Mouse (Mus musculus) lung, postnatal 0 days (tissue): ENCODE results near the gene Ergic1. TPM values are rescaled to one million over a fixed set of nuclear protein-coding genes. Genes with fewer than 3 reads are reported as not detected.
A peak's percentile ranks its signal among the peaks of the same experiment; 100 is the strongest.

Experiments used
- ATAC-seq: fragments of 200-750 bp; cut with Nextera tagmentation; 2 replicates; pipeline ENCODE4 v1.8.0; 2017; ENCODE audit warnings: moderate library complexity
- DNase-seq: peaks from one replicate; pipeline ENCODE4 v3.0.0-alpha.2; 2016; ENCODE audit warnings: low spot score
- H3K27ac ChIP-seq: fragments of 300-500 bp; sonication (generic); 2 replicates; pipeline ENCODE4 v1.5.1; 2014; ENCODE audit warnings: antibody characterized with exemption, mild to moderate bottlenecking, low read length, mixed read lengths
- H3K27me3 ChIP-seq: fragments of 300-500 bp; sonication (generic); replicated peaks from 2 replicates; pipeline ENCODE4 v1.6.1; 2014; ENCODE audit warnings: low read length, mixed read lengths; ENCODE audit not compliant: insufficient read depth
- H3K36me3 ChIP-seq: fragments of 300-500 bp; sonication (generic); 2 replicates; pipeline ENCODE4 v1.6.1; 2014; ENCODE audit warnings: low read length, mixed read lengths; ENCODE audit not compliant: insufficient read depth
- H3K4me1 ChIP-seq: fragments of 300-500 bp; sonication (generic); 2 replicates; pipeline ENCODE4 v1.6.1; 2014; ENCODE audit warnings: antibody characterized with exemption, low read depth, low read length, mixed read lengths; ENCODE audit not compliant: insufficient read depth
- H3K4me2 ChIP-seq: fragments of 300-500 bp; sonication (generic); replicated peaks from 2 replicates; pipeline ENCODE4 v1.6.1; 2014; ENCODE audit warnings: low read depth, mild to moderate bottlenecking, low read length, moderate library complexity, mixed read lengths
- H3K4me3 ChIP-seq: fragments of 300-500 bp; sonication (generic); 2 replicates; pipeline ENCODE4 v1.5.1; 2014; ENCODE audit warnings: low read depth, low read length
- H3K9ac ChIP-seq: fragments of 300-500 bp; sonication (generic); replicated peaks from 2 replicates; pipeline ENCODE4 v1.6.1; 2014; ENCODE audit warnings: low read depth, mild to moderate bottlenecking
- H3K9me3 ChIP-seq: fragments of 300-500 bp; sonication (generic); 2 replicates; pipeline ENCODE4 v1.6.1; 2016; ENCODE audit warnings: low read length, mixed read lengths
- CTCF ChIP-seq: IDR thresholded peaks from 2 replicates; pipeline ENCODE4 v1.5.1; 2016; ENCODE audit warnings: antibody characterized with exemption, mild to moderate bottlenecking
- EP300 ChIP-seq: IDR thresholded peaks from 2 replicates; pipeline ENCODE4 v1.6.1; 2016; ENCODE audit warnings: antibody characterized with exemption, mild to moderate bottlenecking, control low read depth
- WGBS: fragments of 180-500 bp; shearing (Covaris S2); extraction: QIAGEN DNeasy Blood & Tissue Kit; methylation state at CpG from one replicate; pipeline ENCODE4 v1.1.7; 2014; 5-methylcytosine and 5-hydroxymethylcytosine counted together
- polyA plus RNA-seq: library from polyadenylated mRNA; unstranded; fragments of >200 nt; fragmentation: Nextera tagmentation; extraction: Ambion mirVana; gene quantifications from 2 replicates; pipeline ENCODE4 v1.2.1, GENCODE M21; 2015

Ergic1 gene
- polyA plus RNA-seq, 1 experiment from 2014 or later = 50.6 TPM

DNA sequence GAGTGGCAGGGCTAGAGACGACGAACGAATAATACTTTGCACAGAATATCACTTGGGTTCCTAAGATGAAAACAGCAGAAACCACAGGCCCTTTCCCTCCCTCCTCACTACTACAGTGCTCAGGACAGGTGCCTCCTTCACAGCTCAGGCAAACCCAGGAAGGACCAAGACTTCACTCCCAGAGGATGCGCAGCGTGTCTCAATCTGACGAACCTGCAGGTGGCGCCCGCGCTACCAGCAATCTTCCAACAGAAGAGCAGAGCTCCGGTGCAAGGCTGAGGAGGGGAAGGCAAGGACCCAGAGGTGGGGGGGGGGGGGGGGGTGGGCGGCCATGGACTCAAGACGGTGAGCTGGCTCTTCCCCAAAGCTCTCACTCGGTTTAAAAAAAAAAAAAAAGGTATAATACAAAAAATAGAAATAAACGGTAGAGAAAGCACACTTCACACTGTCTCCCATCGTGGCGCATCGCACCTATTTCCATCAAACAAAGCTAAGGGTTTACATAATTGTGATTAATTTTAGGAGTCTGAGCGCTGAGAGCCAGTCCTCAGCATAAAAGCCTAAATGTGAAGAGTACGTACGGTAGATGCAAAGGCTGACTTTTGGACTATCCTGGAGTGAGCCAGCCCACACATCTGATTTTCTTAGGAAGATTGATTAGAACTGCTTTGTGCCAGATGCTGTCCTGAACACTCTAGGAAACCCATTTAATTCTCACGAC, 99.1 kb downstream of the Ergic1 start:
- H3K36me3 ChIP-seq = 0 out of 2 replicates have a peak, but pooled peaks cover 5% of the 10 kb centered on the region
- DNase-seq (peak; percentile 83), ATAC-seq (peak; percentile 39)
- H3K4me1 ChIP-seq = peaks cover 5% of the 10 kb centered on the region; the same call in 1 of the 2 replicates
- H3K4me3 ChIP-seq = no peak overlapping the region
- no peak for TF ChIP-seq EP300
- peak; percentile 85 for TF ChIP-seq CTCF
- no peak overlapping the region for H3K4me2 ChIP-seq
- H3K27ac ChIP-seq = no peak overlapping the region
- H3K27me3 ChIP-seq = no peaks in the 10 kb centered on the region
- no peaks in the 10 kb centered on the region for H3K9me3 ChIP-seq
- 23% methylated on average over 21 of the region's 21 CpGs for WGBS
- H3K9ac ChIP-seq = no peak overlapping the region

GRCm38 (mm10) chr17:26662204-26662603, 100.9 kb downstream of the Ergic1 start:
- no peak for ATAC-seq
- Histone ChIP-seq H3K9ac (no peak overlapping the region), H3K9me3 (no peaks in the 10 kb centered on the region), H3K27ac (no peak overlapping the region), H3K4me2 (no peak overlapping the region), H3K4me1 (peaks cover 5% of the 10 kb centered on the region; the same call in 1 of the 2 replicates), H3K27me3 (no peaks in the 10 kb centered on the region), H3K36me3 (no peaks in the 10 kb centered on the region), H3K4me3 (no peak overlapping the region)
- no peak for DNase-seq
- WGBS = 80% methylated on average over 5 of the region's 5 CpGs
- TF ChIP-seq CTCF (no peak), EP300 (no peak)

GRCm38 (mm10) chr17:26662978-26663683, 101.8 kb downstream of the Ergic1 start, which contains the start of gene Atp6v0e:
TSS of gene Atp6v0e (plus strand) at chr17:26663231.
- H3K36me3 ChIP-seq = no peaks in the 10 kb centered on the region
- peak within 1 kb of the TSS; percentile 81 for H3K4me2 ChIP-seq
- peak; percentile 92 for ATAC-seq
- DNase-seq = peak; percentile 98
- H3K4me3 ChIP-seq = peak within 1 kb of the TSS; percentile 57
- H3K9me3 ChIP-seq = no peaks in the 10 kb centered on the region
- peak within 1 kb of the TSS; percentile 9; the same call in 1 of the 2 replicates for H3K27ac ChIP-seq
- TF ChIP-seq CTCF = peak; percentile 99
- TF ChIP-seq EP300 = peak; percentile 60
- peak within 1 kb of the TSS; percentile 56 for H3K9ac ChIP-seq
- WGBS = 3% methylated on average over 28 of the region's 28 CpGs
- peaks cover 5% of the 10 kb centered on the region; the same call in 1 of the 2 replicates for H3K4me1 ChIP-seq
- H3K27me3 ChIP-seq = no peaks in the 10 kb centered on the region

DNA sequence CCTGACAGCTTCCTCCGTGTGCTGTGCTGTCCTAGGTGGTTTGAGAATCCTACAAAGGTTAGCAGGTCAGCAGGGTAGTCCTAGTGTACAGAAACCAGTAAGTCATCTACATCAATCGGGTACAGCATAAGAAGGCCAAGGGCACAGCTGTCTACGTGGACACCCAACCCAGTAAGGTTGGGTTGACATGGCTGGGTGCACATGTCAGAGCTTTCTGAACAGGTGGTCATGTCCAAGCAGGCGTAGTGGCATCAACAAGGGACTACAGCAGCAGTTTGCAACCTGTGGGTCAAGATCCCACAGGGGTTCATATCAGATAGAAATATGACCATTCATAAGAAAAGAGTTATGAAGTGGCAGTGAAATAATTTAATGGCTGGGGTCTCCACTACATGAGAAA, 104.3 kb downstream of the Ergic1 start:
- Histone ChIP-seq H3K4me1 (peaks cover 5% of the 10 kb centered on the region; the same call in 1 of the 2 replicates), H3K9ac (no peak overlapping the region), H3K27me3 (no peaks in the 10 kb centered on the region), H3K27ac (no peak overlapping the region), H3K4me2 (no peak overlapping the region), H3K9me3 (no peaks in the 10 kb centered on the region), H3K4me3 (no peak overlapping the region), H3K36me3 (no peaks in the 10 kb centered on the region)
- 81% methylated on average over 4 of the region's 4 CpGs for WGBS
- ATAC-seq (no peak), DNase-seq (no peak)
- no peak for TF ChIP-seq EP300

- Histone ChIP-seq H3K36me3 (no peaks in the 10 kb centered on the region), H3K4me1 (no peaks in the 10 kb centered on the region), H3K27me3 (0 out of 2 replicates have a peak, but pooled peaks cover 3% of the 10 kb centered on the region), H3K9ac (no peak overlapping the region), H3K9me3 (no peaks in the 10 kb centered on the region), H3K27ac (no peak overlapping the region), H3K4me3 (no peak overlapping the region), H3K4me2 (no peak overlapping the region)
- ATAC-seq = no peak
- DNase-seq = no peak
- WGBS = 50% methylated on average over 4 of the region's 4 CpGs
- TF ChIP-seq CTCF (no peak), EP300 (no peak)
These were observed 110.0 kb downstream of the Ergic1 start for GRCm38 (mm10) chr17:26671268-26671667.

DNA sequence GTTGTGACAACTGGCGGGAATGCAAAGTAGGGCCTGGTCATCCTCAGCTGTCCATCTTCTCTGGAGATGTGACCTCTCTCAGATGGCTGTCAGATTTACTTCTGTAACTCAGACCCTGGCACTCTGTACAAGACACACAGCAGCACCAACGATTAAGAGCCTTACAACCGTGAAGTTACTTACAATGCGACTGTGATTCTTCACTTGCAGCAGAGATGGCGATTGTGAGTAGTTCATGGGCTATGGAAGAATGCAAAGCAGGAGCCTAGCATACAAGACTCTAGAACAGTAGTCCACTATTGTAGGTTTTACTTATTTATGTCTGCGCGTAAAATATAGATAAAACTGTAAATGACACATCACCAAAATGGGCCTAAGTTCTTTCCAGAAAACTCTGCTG, 114.6 kb downstream of the Ergic1 start:
- TF ChIP-seq CTCF = no peak
- TF ChIP-seq EP300 = no peak
- Histone ChIP-seq H3K4me2 (peak overlapping the region; percentile 76), H3K4me1 (peaks cover 4% of the 10 kb centered on the region; the same call in 1 of the 2 replicates), H3K4me3 (peak overlapping the region; percentile 88), H3K27ac (peak overlapping the region; percentile 43; the same call in 1 of the 2 replicates), H3K9me3 (no peaks in the 10 kb centered on the region), H3K9ac (0 out of 2 replicates have a peak overlapping the region, but pooled peaks have one; percentile 81), H3K27me3 (0 out of 2 replicates have a peak, but pooled peaks cover 3% of the 10 kb centered on the region), H3K36me3 (no peaks in the 10 kb centered on the region)
- ATAC-seq = no peak
- DNase-seq = peak; percentile 21
- 22% methylated on average over 7 of the region's 7 CpGs for WGBS
